Mouse (Mus musculus): ENCODE measurements around the gene Ing2.

DNA sequence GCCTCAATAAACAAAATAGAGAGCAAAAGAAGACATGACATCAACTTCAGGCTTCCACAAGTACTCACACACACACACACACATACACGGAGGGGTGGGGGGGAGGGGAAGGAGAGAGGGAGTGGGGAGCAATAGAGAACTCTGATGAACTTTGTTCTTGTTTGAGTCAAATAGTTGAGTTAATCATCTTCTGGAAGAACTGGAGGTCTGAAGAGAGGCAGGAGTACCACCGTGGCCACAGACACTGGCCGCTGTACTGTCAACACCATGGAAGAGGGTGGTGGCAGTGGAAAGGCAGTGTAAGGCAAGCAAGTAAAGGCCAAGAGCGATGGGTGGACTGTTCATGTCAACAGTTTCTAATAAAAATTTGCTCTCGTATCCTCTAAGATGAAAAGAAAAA, 15.9 kb downstream of the Ing2 start:
- no peak for TF ChIP-seq CHD2 (IDR thresholded peaks at IDR 0.05; ENCODE audit: low read length)
- no peak for TF ChIP-seq CTCF (conservative IDR thresholded peaks at IDR 0.05 in 1 of 2, IDR thresholded peaks at IDR 0.05 in 1 of 2; ENCODE audit: low read depth in 2 of 2, low read length in 2 of 2)
- TF ChIP-seq MYC (IDR thresholded peaks at IDR 0.05; ENCODE audit: low read depth, low read length): no peak
- no peak for TF ChIP-seq UBTF (IDR thresholded peaks at IDR 0.05; ENCODE audit: low read depth, low read length)
- TF ChIP-seq USF2 (conservative IDR thresholded peaks at IDR 0.05; ENCODE audit: low read depth, low read length): no peak
- TF ChIP-seq HCFC1 (IDR thresholded peaks at IDR 0.05; ENCODE audit: low read depth, low read length): no peak
- no peak for TF ChIP-seq EP300 (IDR thresholded peaks at IDR 0.05; ENCODE audit: low read length)
- no peak for TF ChIP-seq SMC3 (IDR thresholded peaks at IDR 0.05; ENCODE audit: low read depth, low read length)
- no peak for TF ChIP-seq ZNF384 (IDR thresholded peaks at IDR 0.05; ENCODE audit: low read depth, low read length)
- TF ChIP-seq MAZ (IDR thresholded peaks at IDR 0.05; ENCODE audit: low read depth, low read length): no peak
- TF ChIP-seq TCF12 (IDR thresholded peaks at IDR 0.05; ENCODE audit: low read depth, low read length): no peak
- TF ChIP-seq ELF1 (IDR thresholded peaks at IDR 0.05; ENCODE audit: low read depth, low read length): no peak
- TF ChIP-seq SIN3A (IDR thresholded peaks at IDR 0.05; ENCODE audit: low read length): no peak

Measured in CH12.LX (cell line).